Mouse (Mus musculus) heart, adult 18-20 months (tissue): ENCODE results near the gene Tnik. TPM values are rescaled to one million over a fixed set of nuclear protein-coding genes. Genes with fewer than 3 reads are reported as not detected.

Source experiments
- DNase-seq, 2 experiments: peaks; one replicate each; pipeline ENCODE4 v3.0.0; 2021 to 2022; ENCODE audit warnings: mixed read lengths in 1 of 2
- total RNA-seq, 2 experiments: library from RNA; stranded (reverse); gene quantifications; 2 replicates each; pipeline ENCODE4 v1.2.3; 2021

Tnik gene
- total RNA-seq, 2 experiments from 2014 or later = 22.8 to 26.3 TPM

DNA sequence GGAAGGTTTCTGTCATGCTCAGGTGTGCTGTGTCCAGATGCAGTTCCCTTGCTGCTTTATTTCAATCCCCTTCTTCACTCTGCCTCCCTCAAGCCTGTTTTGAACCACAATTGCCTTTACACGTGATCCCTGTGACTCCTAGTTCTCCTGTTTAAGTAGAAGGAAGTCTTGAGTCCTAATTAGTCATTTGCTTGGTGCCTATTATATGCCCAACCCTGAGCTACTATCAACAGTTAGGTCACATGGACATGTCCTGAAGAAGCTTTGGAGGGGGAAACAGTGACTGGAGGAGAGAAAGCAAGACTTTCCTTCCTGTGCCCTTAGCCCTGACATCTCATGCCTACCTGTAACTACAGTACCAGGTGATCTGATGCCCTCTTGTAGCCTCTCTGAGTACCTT, 210.4 kb downstream of the Tnik start:
- no peak for DNase-seq

DNA sequence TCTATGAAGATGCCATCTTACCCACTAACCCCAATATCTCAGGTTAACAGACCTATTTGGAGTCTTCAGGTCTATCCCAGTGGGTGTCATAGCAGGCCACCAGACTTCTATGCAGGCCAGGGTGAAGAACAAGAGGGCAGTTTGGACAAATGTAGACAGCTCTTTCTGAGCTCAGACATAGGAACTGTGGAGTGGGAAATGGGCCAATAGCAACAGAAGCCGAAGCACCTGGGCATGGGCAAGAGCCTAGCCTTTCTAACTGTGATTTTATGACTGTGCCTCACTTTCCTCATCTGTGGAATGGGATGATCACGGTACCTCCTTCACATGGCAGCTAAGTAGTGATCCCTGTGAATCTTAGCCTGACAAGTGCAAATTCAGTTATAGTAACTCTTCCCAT, 214.4 kb downstream of the Tnik start:
- DNase-seq = no peak

DNA sequence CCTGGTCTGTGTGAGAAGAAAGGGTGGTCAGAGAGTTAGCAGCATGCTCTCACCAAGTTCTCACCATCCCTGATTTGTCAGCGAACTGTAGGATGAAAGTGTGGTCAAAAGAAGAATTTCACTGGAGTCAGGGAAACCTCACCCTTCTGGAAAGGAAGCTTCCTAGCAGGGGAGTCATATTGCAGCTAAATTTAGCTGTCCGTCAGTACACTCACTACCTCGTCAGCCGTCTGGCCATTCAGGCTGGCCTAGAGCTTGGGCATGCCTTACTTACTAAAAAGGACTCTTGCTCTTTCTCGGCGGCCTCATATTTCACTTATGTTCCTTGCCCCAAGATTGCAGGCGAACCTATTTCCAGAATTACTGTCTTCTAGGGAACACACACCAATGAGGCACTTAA, 222.7 kb downstream of the Tnik start:
- peak; percentile 25 to 48 for DNase-seq

DNA sequence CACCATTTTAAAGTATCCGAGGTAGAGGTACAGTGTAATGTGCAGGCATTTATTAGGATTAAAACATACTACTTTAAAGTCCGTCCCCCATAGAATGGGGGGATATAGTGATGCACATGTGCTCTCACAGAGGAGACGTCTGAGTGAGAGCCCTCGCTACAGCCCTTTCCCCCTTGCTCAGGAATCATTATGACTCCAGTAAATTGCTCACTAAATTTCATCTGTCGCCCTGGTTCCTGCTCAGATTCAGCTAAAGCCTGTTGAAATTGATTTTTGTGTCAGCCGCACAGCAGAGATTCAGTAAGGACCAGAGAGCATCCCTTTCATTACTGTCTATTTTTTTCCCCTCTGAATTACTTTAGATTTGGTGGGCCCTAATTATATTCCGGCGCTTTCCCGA, 224.4 kb downstream of the Tnik start:
- no peak for DNase-seq

- no peak for DNase-seq
These were observed 228.3 kb downstream of the Tnik start for GRCm38 (mm10) chr3:28491085-28492041.

GRCm38 (mm10) chr3:28496806-28497502, 233.9 kb downstream of the Tnik start:
- DNase-seq = no peak

GRCm38 (mm10) chr3:28497503-28497857, 234.5 kb downstream of the Tnik start:
- DNase-seq = no peak

- DNase-seq = no peak
These were observed 239.7 kb downstream of the Tnik start for GRCm38 (mm10) chr3:28502697-28503096.

DNA sequence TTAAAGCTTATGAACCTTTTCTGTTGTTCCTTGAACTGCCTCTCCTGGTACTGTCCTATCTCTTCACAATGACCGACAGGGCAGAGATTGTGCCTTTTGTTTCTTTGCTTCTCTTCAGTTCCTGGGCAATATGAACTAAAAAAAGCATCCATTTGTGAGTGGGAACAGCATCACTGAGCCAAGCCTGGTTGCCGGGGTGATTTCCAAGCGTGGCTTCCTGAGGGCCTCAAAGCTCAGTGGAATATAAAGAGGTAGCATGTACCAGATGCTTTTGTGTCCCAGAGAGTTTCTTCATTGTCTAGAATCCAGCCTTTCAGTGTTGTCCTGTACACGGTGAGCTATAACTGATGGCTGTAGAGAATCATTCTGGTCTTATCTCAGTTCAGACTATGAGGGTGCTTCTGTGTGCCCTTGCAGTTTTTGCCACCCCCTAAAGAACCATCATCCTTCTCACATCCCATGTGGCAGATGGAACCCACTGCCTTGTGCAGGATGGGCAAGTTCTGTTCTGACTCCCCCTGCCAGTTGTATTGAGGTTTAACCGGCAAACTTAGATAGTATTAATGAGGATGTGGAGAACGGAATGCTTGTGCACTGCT, 246.4 kb downstream of the Tnik start:
- DNase-seq = no peak

- peak; percentile 38 to 41 for DNase-seq
These were observed 260.0 kb downstream of the Tnik start for GRCm38 (mm10) chr3:28523004-28523482.

DNA sequence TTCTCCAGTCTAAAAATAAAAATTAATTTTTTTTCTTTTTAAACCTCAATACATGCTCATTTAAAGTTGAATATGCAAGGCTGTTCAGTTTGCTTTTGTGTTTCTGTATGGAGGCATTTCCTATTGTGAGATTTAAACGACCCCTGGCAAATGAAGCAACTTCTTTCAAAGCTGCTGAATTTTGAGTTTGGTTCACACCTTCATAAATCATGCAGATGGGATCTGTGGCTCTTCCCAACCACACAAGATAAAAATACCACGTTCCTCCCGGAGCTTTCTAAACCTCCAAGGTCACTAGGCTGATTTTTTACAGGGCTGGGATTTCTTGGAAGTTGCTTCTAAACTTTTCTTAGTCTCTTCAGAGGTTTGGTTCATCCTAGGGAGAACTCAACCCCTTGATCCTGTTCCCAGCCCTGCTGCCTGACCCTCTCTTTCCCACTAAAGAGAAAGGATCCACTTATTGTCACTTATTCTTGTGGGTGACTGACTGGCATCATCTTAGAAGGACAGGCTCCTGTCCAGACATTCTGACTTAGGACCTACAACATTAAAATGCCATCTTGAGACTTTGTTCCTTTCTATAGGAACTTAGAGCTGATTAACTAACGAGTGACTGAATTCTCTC, 260.6 kb downstream of the Tnik start:
- DNase-seq = no peak

GRCm38 (mm10) chr3:28524562-28524961, 261.5 kb downstream of the Tnik start:
- DNase-seq = no peak

DNA sequence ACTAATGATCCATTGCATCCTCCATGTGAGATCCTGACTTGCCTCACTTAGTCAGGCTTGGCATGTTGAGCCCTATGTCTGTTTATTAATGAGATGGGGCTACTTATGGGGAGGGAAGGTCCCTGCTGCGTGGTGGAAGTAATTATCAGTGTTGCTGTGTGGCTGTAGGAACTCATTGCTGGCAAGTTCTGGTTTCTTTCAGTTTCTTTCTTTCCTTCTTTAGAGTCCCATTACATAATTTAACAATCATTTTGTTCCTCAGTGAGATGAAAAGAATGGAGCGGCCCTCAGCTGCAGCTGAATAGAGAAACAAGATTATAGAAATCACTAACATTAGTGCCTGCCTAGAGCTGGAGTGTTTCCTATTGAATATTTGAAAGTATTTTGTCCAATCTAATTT, 263.7 kb downstream of the Tnik start:
- no peak for DNase-seq

DNA sequence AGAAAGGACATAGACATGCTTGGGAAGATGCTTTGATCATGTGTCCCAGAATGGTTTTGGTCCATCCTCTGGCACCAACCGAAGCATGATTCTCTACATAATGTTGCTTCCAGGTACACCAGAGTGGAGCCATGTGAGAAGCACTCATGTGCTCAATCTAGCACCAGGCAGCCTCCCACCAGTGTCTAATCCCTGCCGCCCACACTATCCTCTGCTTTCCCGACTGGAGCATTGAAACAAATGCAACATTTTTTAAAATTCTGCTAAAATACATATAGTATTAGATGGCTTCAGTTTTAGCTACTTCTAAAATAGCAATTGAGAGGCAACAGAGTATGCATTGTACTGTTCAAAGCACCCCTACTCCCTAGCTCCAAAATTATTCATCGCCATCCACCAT, 264.2 kb downstream of the Tnik start:
- no peak for DNase-seq

- DNase-seq = no peak
These were observed 266.5 kb downstream of the Tnik start for GRCm38 (mm10) chr3:28529548-28529947.

DNA sequence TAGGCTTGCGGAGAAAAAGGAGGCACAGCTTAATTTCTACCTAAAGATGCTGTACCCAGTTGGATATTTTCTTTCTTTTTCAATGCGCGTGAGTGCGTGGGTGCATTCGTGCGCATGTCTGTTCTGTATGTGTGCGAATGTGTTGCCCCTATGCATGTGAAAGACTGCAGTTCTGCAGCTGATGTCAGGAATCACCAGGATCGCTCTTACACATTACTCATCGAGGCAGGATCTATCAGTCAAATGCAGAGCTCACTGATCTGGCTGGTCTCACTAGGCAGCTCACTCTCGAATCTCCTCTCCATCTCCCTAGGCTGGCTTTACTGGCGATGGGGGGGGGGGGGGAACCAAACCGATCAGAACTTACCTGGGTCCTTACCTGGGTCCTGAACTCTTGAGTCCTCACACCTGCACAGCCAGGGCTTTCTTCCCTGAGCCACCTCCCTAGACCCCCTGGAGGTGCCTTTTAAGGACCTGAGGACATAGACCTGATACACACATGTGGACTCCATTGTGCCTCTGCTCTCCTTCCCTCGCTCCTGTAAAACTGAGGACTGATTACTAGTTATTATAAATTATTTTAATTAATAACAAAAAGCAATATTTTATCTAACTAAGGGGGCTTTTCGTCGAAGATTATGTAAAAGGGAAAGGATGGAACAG, 268.4 kb downstream of the Tnik start:
- DNase-seq = no peak

- DNase-seq = no peak
These were observed 269.7 kb downstream of the Tnik start for GRCm38 (mm10) chr3:28532666-28533065.

DNA sequence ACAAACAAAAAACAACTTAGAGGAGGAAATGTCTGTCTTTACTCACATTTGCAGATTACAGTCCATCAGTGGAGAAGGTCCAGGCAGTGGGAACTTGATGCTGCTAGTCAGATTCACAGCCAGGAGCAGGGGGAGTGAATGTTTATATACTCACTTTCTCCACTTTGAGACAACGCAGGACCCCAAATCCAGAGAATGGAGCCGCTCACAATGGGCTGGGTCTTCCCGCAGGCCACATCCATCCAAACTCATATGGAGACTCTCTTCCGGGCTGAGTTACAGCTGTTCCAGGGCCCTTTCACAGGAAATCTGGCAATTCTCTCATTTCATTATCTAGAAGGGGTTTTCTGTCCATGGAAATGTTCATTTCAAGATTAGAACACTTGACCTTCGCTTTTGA, 277.1 kb downstream of the Tnik start:
- no peak for DNase-seq

DNA sequence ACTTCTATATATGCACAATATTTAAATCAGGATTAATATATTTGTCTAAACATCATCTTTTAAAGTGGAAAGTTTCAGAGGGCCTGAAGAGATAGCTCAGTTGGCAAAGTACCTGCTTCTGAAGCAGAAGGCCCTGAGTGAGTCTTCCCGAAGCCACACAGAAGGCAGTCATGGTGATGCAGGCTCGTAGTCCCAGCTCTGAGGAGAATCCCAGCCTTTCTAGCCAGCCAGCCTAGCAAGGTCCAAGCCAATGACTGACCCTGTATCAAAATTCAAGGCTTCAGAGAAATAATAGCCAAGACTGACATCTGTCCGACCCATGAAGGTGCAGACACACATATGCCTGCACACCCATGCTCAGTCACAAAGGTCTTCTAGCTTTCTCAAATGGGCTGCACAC, 279.9 kb downstream of the Tnik start:
- no peak for DNase-seq

DNA sequence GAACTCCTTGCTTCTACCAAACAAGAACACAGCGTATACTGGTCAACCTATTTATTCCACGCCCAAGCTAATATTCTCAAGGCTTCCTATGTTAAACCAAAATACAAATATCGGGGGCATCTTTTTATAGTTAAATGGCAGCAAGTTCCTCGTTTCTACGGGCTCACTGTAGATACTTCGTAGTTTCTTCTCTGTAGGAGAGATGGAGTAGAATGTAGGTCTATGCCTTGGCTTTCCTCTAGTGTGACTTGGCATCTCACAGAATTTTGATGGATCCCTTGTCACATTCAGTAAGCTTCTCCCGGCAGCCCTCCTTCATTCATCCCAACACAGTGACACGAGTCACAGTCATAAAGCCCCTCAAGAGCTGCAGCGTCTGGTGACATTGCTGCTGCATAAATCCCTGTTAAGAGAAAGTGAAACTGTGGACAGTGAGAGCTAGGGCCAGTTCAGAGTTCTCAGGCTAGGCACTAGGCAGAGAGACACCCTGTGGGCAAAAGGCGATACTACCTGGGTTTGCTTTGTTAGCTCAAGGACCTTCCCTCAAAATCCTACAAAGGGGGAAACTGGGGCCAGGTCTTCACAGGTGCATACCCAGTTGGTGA, 280.5 kb downstream of the Tnik start:
- peak; percentile 39 to 61 for DNase-seq

- no peak for DNase-seq
These were observed 281.4 kb downstream of the Tnik start for GRCm38 (mm10) chr3:28544345-28544869.
